Mouse (Mus musculus): ENCODE data around the gene Lrig1.

GRCm38 (mm10) chr6:94634274-94634673 is 65.7 kb downstream of the Lrig1 start:
- TF ChIP-seq MAX (IDR thresholded peaks at IDR 0.05) (no peak), CTCF (IDR thresholded peaks at IDR 0.05; ENCODE audit: control insufficient read depth, insufficient read depth, insufficient read length) (no peak), USF1 (IDR thresholded peaks at IDR 0.05; ENCODE audit: low read depth) (no peak), FOSL1 (IDR thresholded peaks at IDR 0.05; ENCODE audit: insufficient read depth, low read length, poor library complexity, severe bottlenecking) (no peak), MYOG (IDR thresholded peaks at IDR 0.05; ENCODE audit: control insufficient read depth, extremely low read depth, insufficient read length) (no peak), CEBPB (IDR thresholded peaks at IDR 0.05; ENCODE audit: low read depth) (no peak), MYOD1 (IDR thresholded peaks at IDR 0.05; ENCODE audit: control insufficient read depth, insufficient read length, low read depth) (no peak)
